Mouse (Mus musculus) forebrain, embryonic 11.5 days (tissue): Measurements from ENCODE around the gene Chrd. TPM values are rescaled to one million over a fixed set of nuclear protein-coding genes. Genes with fewer than 3 reads are reported as not detected.

Experiments used
- polyA plus RNA-seq: library from polyadenylated mRNA; unstranded; fragments of >200 nt; fragmentation: Nextera tagmentation; extraction: Ambion mirVana; gene quantifications from 2 replicates; pipeline ENCODE4 v1.2.1, GENCODE M21; 2014

Gene Chrd
- polyA plus RNA-seq, 1 experiment from 2014 or later = 2.3 TPM

Other genes with a start within 250 kb of the Chrd start
- 135 and 138 TPM in 2 replicates for gene Eif2b5, start 234.3 kb upstream of the Chrd start, polyA plus RNA-seq
- 42.8 and 45.4 TPM in 2 replicates for gene Dvl3, start 216.1 kb upstream of the Chrd start, polyA plus RNA-seq
- 797 and 824 TPM in 2 replicates for gene Ap2m1, start 197.6 kb upstream of the Chrd start, polyA plus RNA-seq
- gene Abcf3, start 184.6 kb upstream of the Chrd start, polyA plus RNA-seq = 51.6 and 55.9 TPM in 2 replicates
- gene Vwa5b2, start 143.7 kb upstream of the Chrd start, polyA plus RNA-seq = 0.80 and 1.4 TPM in 2 replicates
- gene Eef1akmt4, start 121.5 kb upstream of the Chrd start, polyA plus RNA-seq = 28.2 and 30.8 TPM in 2 replicates
- gene Gm49333, start 121.5 kb upstream of the Chrd start, polyA plus RNA-seq = 0.68 TPM in 1 of 2 replicates, not detected in the other
- gene Alg3, start 121.4 kb upstream of the Chrd start, polyA plus RNA-seq = 46.9 and 58.9 TPM in 2 replicates
- 5.0 and 5.3 TPM in 2 replicates for gene Camk2n2, start 111.8 kb upstream of the Chrd start, polyA plus RNA-seq
- gene Ece2, start 103.3 kb upstream of the Chrd start, polyA plus RNA-seq = 4.9 and 5.6 TPM in 2 replicates
- gene Psmd2, start 81.5 kb upstream of the Chrd start, polyA plus RNA-seq = 469 and 503 TPM in 2 replicates
- 186 and 187 TPM in 2 replicates for gene Eif4g1, start 64.8 kb upstream of the Chrd start, polyA plus RNA-seq
- 15.2 and 16.3 TPM in 2 replicates for gene Fam131a, start 39.9 kb upstream of the Chrd start, polyA plus RNA-seq
- gene Polr2h, start 15.5 kb upstream of the Chrd start, polyA plus RNA-seq = 116 and 121 TPM in 2 replicates
- 16.5 and 20.5 TPM in 2 replicates for gene Clcn2, start 15.4 kb upstream of the Chrd start, polyA plus RNA-seq
- gene Thpo, start 1.4 kb downstream of the Chrd start, polyA plus RNA-seq = 0.24 and 0.51 TPM in 2 replicates